Mouse (Mus musculus) small intestine, adult 2 months (tissue): ENCODE measurements at regions not wholly inside any gene's neighbourhood (a gene's known extent, or its start where the extent isn't known, plus 50 kb on each side); places are given as distances from the start of the nearest gene placed in this dataset.

Experiments
- CTCF ChIP-seq: fragments of 200-500 bp; IDR thresholded peaks from 2 replicates; pipeline ENCODE4 v1.5.1; 2012; ENCODE audit warnings: low read depth, mild to moderate bottlenecking, control low read depth, inconsistent platforms, low read length, moderate library complexity, mixed read lengths; ENCODE audit not compliant: insufficient replicate concordance, insufficient read length; ENCODE audit errors: extremely low read depth
- POLR2A ChIP-seq: fragments of 200-500 bp; IDR thresholded peaks from 2 replicates; pipeline ENCODE4 v1.6.1; 2012; ENCODE audit warnings: low read depth, mild to moderate bottlenecking, control low read depth, inconsistent platforms, low read length, moderate library complexity

GRCm38 (mm10) chr9:113496176-113496732 lies 211.8 kb downstream of the Pdcd6ip start:
- TF ChIP-seq CTCF (no peak), POLR2A (no peak)
